Mouse (Mus musculus): Measurements from ENCODE around the gene Ccdc9b. TPM values are rescaled to one million over a fixed set of nuclear protein-coding genes. Genes with fewer than 3 reads are reported as not detected.
A peak's percentile ranks its signal among the peaks of the same experiment; 100 is the strongest.

Gene Ccdc9b
- polyA plus RNA-seq, 1 experiment, result 3.5 TPM

GRCm38 (mm10) chr2:118766041-118767033 is 3.9 kb upstream of the Ccdc9b start:
- no peak overlapping the region for H3K4me3 ChIP-seq (ENCODE audit: insufficient read depth, low read length)
- H3K27ac ChIP-seq (ENCODE audit: insufficient read depth, low read length), result no peak overlapping the region
- H3K4me1 ChIP-seq (ENCODE audit: control insufficient read depth, insufficient read depth, low read length), result peaks cover 8% of the 10 kb centered on the region
- no peak for TF ChIP-seq POLR2A (IDR thresholded peaks at IDR 0.05; ENCODE audit: extremely low read depth, insufficient read depth, low read length)
- no peak for TF ChIP-seq CTCF (IDR thresholded peaks at IDR 0.05; ENCODE audit: extremely low read depth, insufficient read depth, low read length)

GRCm38 (mm10) chr2:118764875-118765274 is 2.4 kb upstream of the Ccdc9b start:
- no peak for TF ChIP-seq CTCF (IDR thresholded peaks at IDR 0.05; ENCODE audit: extremely low read depth, insufficient read depth, low read length)
- no peak for TF ChIP-seq POLR2A (IDR thresholded peaks at IDR 0.05; ENCODE audit: extremely low read depth, insufficient read depth, low read length)
- H3K27ac ChIP-seq (ENCODE audit: insufficient read depth, low read length), result no peak overlapping the region
- peaks cover 8% of the 10 kb centered on the region for H3K4me1 ChIP-seq (ENCODE audit: control insufficient read depth, insufficient read depth, low read length)
- H3K4me3 ChIP-seq (ENCODE audit: insufficient read depth, low read length), result no peak overlapping the region

- no peak overlapping the region for H3K4me3 ChIP-seq (ENCODE audit: insufficient read depth, low read length)
- no peak overlapping the region for H3K27ac ChIP-seq (ENCODE audit: insufficient read depth, low read length)
- TF ChIP-seq POLR2A (IDR thresholded peaks at IDR 0.05; ENCODE audit: extremely low read depth, insufficient read depth, low read length) (no peak), CTCF (IDR thresholded peaks at IDR 0.05; ENCODE audit: extremely low read depth, insufficient read depth, low read length) (peak; percentile 54)
These were observed 1.8 kb upstream of the Ccdc9b start for GRCm38 (mm10) chr2:118764094-118764831.

GRCm38 (mm10) chr2:118763469-118763868 is 1.0 kb upstream of the Ccdc9b start:
- H3K4me1 ChIP-seq (ENCODE audit: control insufficient read depth, insufficient read depth, low read length), result peaks cover 8% of the 10 kb centered on the region
- peak overlapping the region; percentile 96; the same call in 1 of the 2 replicates for H3K27ac ChIP-seq (ENCODE audit: insufficient read depth, low read length)
- TF ChIP-seq CTCF (IDR thresholded peaks at IDR 0.05; ENCODE audit: extremely low read depth, insufficient read depth, low read length) (no peak), POLR2A (IDR thresholded peaks at IDR 0.05; ENCODE audit: extremely low read depth, insufficient read depth, low read length) (no peak)
- no peak overlapping the region for H3K4me3 ChIP-seq (ENCODE audit: insufficient read depth, low read length)

More at GRCm38 (mm10) chr2:118764094-118764831, 1.8 kb upstream of the Ccdc9b start:
- peaks cover 8% of the 10 kb centered on the region for H3K4me1 ChIP-seq (ENCODE audit: control insufficient read depth, insufficient read depth, low read length)

- Histone ChIP-seq H3K27ac (ENCODE audit: insufficient read depth, low read length) (peak overlapping the region; percentile 96), H3K4me1 (ENCODE audit: control insufficient read depth, insufficient read depth, low read length) (peaks cover 8% of the 10 kb centered on the region), H3K4me3 (ENCODE audit: insufficient read depth, low read length) (peak overlapping the region; percentile 26; the same call in 1 of the 2 replicates)
- no peak for TF ChIP-seq POLR2A (IDR thresholded peaks at IDR 0.05; ENCODE audit: extremely low read depth, insufficient read depth, low read length)
- no peak for TF ChIP-seq CTCF (IDR thresholded peaks at IDR 0.05; ENCODE audit: extremely low read depth, insufficient read depth, low read length)
These were observed 305 bp upstream of the Ccdc9b start for GRCm38 (mm10) chr2:118762784-118763148.

GRCm38 (mm10) chr2:118761358-118761757 is 1.1 kb downstream of the Ccdc9b start:
- peaks cover 8% of the 10 kb centered on the region for H3K4me1 ChIP-seq (ENCODE audit: control insufficient read depth, insufficient read depth, low read length)
- peak overlapping the region; percentile 26; the same call in 1 of the 2 replicates for H3K4me3 ChIP-seq (ENCODE audit: insufficient read depth, low read length)
- TF ChIP-seq CTCF (IDR thresholded peaks at IDR 0.05; ENCODE audit: extremely low read depth, insufficient read depth, low read length), result no peak
- no peak for TF ChIP-seq POLR2A (IDR thresholded peaks at IDR 0.05; ENCODE audit: extremely low read depth, insufficient read depth, low read length)
- H3K27ac ChIP-seq (ENCODE audit: insufficient read depth, low read length), result peak overlapping the region; percentile 96

- TF ChIP-seq POLR2A (IDR thresholded peaks at IDR 0.05; ENCODE audit: extremely low read depth, insufficient read depth, low read length) (no peak), CTCF (IDR thresholded peaks at IDR 0.05; ENCODE audit: extremely low read depth, insufficient read depth, low read length) (no peak)
- Histone ChIP-seq H3K4me3 (ENCODE audit: insufficient read depth, low read length) (no peak overlapping the region), H3K27ac (ENCODE audit: insufficient read depth, low read length) (no peak overlapping the region), H3K4me1 (ENCODE audit: control insufficient read depth, insufficient read depth, low read length) (peaks cover 8% of the 10 kb centered on the region)
These were observed 2.0 kb downstream of the Ccdc9b start for GRCm38 (mm10) chr2:118760311-118761025.

GRCm38 (mm10) chr2:118759828-118760227 is 2.6 kb downstream of the Ccdc9b start:
- no peak overlapping the region for H3K27ac ChIP-seq (ENCODE audit: insufficient read depth, low read length)
- H3K4me1 ChIP-seq (ENCODE audit: control insufficient read depth, insufficient read depth, low read length), result peaks cover 8% of the 10 kb centered on the region
- no peak overlapping the region for H3K4me3 ChIP-seq (ENCODE audit: insufficient read depth, low read length)
- TF ChIP-seq POLR2A (IDR thresholded peaks at IDR 0.05; ENCODE audit: extremely low read depth, insufficient read depth, low read length) (no peak), CTCF (IDR thresholded peaks at IDR 0.05; ENCODE audit: extremely low read depth, insufficient read depth, low read length) (peak; percentile 44; the same call in 1 of the 2 replicates)

- Histone ChIP-seq H3K4me1 (ENCODE audit: control insufficient read depth, insufficient read depth, low read length) (no peaks in the 10 kb centered on the region), H3K27ac (ENCODE audit: insufficient read depth, low read length) (no peak overlapping the region), H3K4me3 (ENCODE audit: insufficient read depth, low read length) (no peak overlapping the region)
- TF ChIP-seq POLR2A (IDR thresholded peaks at IDR 0.05; ENCODE audit: extremely low read depth, insufficient read depth, low read length), result no peak
- no peak for TF ChIP-seq CTCF (IDR thresholded peaks at IDR 0.05; ENCODE audit: extremely low read depth, insufficient read depth, low read length)
These were observed 6.4 kb downstream of the Ccdc9b start for GRCm38 (mm10) chr2:118756103-118756502.

All from cortical plate, adult 2 months (tissue).